Mouse (Mus musculus): ENCODE results near the gene Gm20388.

Gene Gm20388

GRCm38 (mm10) chr8:120408241-120409215 lies 497.9 kb downstream of the Gm20388 start:
- DNase-seq (ENCODE audit: extremely low spot score, low spot score) = no peak

DNA sequence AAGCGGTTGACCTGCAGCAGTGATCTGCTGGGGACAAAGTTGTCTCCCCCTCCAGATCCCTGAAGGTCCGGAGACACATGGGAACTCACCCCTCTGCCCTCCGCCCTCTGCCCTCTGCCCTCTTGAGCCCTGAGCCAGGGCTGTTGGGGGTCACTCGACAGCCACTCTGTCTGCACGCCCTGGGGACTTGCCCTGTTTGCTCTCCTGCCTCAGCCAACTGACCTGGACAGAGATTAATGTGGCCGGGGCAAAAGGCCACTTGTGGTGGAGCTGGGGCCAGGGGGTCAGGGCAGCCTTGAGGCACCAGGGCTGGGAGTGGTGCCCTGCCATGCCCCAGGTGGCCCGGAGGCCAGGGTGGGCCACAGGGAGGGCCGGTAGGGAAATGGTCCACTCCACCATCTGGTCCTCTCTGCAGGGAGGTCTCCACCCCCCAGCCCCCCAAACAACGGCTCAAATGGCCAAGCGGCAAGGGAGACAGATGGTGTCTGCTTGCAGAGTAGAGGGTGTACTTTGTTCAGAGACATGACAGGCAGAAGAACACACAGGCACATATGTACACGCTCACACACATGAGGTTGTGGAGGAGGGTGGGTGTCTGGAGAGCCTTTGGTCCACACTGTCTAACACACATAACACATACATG lies 498.9 kb downstream of the Gm20388 start:
- peak; percentile 75 for DNase-seq (ENCODE audit: extremely low spot score, low spot score)

DNA sequence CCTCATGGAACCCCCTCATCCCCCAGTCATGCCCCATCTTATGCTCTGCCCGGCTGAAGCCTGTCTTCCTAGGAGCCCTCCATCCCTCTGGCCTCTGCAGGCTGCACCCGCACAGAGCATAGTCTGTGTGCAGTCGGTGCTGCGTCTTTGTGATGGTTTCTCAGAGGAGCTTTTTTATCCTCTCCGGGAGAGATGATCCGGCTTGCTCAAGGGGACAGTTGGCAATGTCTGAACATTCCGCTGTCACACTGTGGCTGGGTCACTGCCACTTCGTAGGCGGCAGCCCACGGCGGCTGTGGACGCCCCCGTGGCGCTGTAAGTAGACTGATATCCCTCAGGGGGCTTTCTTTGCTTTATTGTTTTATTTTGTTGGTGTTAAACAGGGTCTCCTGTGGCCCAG lies 500.4 kb downstream of the Gm20388 start:
- no peak for DNase-seq (ENCODE audit: extremely low spot score, low spot score)

- DNase-seq (ENCODE audit: extremely low spot score, low spot score) = no peak
Measured at GRCm38 (mm10) chr8:120411862-120412261, 501.2 kb downstream of the Gm20388 start.

- no peak for DNase-seq (ENCODE audit: extremely low spot score, low spot score)
Measured at GRCm38 (mm10) chr8:120412357-120412756, 501.7 kb downstream of the Gm20388 start.

- DNase-seq (ENCODE audit: extremely low spot score, low spot score) = no peak
Measured at GRCm38 (mm10) chr8:120412911-120413625, 502.4 kb downstream of the Gm20388 start.

DNA sequence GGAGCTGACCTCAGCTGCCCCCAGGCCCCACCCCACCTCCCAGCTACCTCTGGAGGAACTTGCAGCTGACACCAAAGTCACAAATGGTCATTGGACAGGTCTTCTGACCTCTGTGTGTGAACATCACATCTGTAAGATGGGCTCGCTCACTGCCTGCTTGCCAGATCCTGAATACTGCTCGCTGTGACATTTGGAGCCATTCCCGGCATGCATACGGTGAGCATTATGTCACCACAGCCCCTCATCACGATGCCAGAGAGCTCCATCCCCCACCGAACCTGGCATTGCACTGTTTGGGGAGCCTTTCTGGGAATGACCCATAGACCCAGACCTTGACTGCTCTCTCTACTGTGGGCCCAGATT lies 503.0 kb downstream of the Gm20388 start:
- DNase-seq (ENCODE audit: extremely low spot score, low spot score) = no peak

GRCm38 (mm10) chr8:120414216-120414615 lies 503.6 kb downstream of the Gm20388 start:
- no peak for DNase-seq (ENCODE audit: extremely low spot score, low spot score)

DNA sequence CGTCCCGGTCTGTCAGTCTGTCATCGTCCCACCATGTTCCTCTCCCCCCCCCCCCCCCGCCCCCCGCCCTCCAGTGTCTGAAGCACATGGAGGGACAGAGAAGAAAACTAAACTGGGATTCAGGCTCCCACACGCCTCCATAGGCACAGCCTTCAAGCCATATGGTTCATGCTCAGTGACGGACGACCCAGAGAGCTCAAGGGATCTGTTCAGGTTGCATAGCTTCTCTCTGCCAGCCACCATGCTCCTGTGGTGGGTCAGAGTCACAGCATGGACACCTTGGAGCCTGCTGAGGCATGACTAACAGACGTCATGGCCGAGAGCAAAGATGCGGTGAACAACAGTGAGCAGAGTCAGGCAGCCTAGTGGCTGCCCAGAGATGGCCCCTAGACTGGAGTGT lies 504.8 kb downstream of the Gm20388 start:
- no peak for DNase-seq (ENCODE audit: extremely low spot score, low spot score)

GRCm38 (mm10) chr8:120416173-120416521 lies 505.5 kb downstream of the Gm20388 start:
- no peak for DNase-seq (ENCODE audit: extremely low spot score, low spot score)

DNA sequence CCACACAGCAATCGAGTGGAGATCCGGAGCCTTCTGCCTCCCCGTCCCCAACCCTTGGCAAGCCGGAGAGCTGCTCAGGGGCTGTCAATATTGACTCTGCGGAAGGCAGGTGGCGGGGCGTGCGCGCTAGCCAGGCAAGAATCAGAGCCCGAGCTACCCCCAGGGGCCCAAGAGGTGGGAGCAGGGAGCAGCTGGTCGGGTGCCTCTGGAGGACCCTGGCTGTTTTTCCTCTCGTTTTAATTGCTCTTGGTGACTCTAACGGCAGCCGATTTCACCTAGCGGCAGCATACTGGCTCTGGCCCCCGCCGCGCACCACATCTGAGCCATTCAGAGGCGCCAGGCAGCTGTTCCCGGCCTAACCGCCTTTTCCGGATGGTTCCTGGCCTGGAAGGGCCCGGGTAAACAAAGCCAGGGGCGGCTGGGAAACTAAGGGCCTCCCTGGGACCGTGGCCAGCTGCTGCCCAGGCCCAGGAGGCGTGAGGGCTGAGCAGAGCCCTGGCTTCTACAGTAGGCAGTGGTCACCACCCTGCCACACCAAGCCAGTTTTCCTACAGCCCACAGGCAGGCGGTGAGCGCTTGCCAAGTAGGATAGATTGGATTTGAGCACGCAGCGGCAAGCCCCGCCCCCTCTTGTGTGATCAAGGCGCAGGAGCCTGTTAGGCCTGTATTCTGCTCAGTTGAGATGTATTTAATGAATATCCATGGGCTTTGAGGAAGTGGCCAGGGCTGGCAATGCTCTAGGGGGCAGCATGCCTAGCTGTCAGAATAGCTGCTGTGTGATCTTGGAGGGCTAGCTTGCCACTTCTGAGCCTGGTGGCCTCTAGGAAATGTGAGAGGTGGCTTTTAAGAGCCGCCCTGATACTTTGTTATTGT lies 506.1 kb downstream of the Gm20388 start:
- DNase-seq (ENCODE audit: extremely low spot score, low spot score) = peak; percentile 78

DNA sequence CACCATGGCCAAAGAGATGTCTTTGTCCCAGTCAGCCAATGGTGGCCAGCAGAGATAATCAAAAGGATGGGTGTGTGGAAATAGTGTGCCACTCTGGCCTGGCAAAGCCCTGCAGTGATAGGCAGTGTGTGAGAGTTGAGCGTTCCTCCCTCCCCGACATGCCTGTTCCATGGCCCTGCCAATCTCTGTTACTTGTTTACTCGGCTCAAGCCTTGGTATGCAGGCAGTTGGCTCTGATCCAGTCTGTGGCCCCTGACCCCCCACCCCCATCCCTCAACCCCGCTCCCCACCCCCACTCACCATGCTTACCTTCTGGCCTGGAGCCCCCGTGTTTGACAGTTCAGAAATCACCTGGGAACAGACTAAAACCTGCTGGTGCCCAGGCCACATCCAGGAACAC lies 507.5 kb downstream of the Gm20388 start:
- no peak for DNase-seq (ENCODE audit: extremely low spot score, low spot score)

DNA sequence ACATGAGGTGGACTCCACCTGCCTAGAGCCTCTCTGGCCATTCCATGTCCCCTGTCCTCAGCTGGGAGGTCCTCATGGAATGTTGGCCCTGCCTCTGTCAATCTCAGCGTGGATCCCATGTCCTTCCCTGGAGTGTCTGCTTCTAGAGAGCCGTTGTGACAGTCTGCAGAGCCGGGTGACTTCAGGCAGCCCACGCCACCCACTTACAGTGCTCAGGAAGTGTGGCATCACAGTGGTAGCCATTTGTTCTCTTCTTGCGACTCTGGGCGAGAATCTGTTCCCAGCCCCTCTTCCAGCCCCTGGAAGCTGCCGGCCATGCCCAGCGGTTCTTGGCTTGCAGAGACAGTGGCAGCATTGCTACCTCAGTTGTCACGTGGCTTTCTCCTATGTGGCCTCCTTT lies 509.0 kb downstream of the Gm20388 start:
- DNase-seq (ENCODE audit: extremely low spot score, low spot score) = no peak

DNA sequence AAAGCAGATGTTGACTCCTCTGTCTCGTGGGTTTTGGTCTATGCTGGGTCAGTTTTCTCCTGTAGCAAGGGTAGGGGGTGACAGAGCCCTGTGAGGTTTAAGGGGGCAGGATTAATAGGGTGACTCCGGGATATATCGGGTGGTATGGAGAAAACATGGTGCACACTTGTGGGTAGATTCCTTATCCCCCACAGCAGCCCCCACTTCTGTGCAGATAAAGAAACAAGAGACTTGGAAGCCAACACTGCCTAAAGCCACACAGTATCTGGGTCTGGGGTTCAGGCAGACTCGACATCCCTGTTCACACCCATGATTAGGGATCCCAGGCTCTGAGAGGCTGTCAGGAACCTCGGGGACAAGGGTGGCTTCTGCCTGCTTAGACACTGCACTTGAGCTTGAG lies 509.6 kb downstream of the Gm20388 start:
- no peak for DNase-seq (ENCODE audit: extremely low spot score, low spot score)

DNA sequence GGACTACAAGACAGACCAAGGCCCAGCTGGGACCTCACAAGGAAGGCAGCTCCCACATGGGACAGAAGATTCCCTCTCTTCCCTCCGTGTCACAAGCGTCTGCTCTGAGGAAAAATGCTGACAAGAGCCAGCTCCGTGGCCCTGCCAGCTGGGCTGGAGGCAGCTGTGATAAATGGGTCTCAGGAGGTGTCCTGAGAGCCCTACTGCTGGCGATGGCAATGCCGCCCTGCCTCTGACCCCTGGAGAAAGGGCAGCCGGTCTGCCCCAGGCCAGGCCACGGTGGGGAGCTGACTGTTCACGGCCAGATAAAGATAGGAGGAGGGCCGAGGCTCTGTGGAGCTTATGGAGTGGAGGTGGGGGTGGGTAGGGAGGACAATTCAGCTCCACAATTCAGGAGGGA lies 511.0 kb downstream of the Gm20388 start:
- DNase-seq (ENCODE audit: extremely low spot score, low spot score) = peak; percentile 82

- DNase-seq (ENCODE audit: extremely low spot score, low spot score) = no peak
Measured at GRCm38 (mm10) chr8:120422236-120422635, 511.6 kb downstream of the Gm20388 start.

- no peak for DNase-seq (ENCODE audit: extremely low spot score, low spot score)
Measured at GRCm38 (mm10) chr8:120423576-120423975, 512.9 kb downstream of the Gm20388 start.

- no peak for DNase-seq (ENCODE audit: extremely low spot score, low spot score)
Measured at GRCm38 (mm10) chr8:120424829-120425198, 514.2 kb downstream of the Gm20388 start.

DNA sequence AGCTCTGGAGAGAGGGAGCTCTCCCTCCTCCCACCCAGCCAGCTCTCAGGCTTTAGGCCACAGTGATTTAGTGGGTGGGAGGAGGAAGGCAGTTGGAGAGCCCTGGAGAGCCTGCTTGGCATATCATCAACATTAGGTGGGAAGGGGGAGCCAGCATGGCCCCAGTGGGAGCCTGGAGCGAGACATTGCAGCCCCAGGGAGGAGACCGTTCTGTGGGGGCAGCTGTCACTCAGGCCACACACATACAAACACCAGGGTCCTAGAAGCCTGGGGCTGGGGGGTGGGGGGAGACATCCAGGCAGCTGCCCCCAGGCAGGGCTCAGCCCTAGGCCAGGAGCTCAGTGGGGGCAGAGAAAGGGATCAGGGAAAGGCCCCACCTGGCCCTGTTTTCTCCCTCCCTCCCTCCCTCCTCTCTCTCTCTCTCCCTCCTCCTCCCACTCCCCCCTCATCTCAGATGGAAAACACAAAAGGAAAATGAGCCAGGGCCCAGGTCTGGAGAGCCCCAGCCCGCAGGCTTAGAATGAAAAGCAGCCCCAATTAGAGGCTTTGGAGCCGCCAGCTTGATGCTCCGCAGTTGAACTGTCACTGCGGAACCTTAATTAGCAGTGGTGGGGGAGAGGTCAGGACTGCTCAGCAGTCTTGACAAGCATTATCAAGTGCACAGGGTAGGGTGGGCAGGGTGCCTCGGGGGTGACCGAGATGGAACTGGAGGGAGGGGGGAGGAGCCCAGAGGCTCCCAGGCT lies 514.7 kb downstream of the Gm20388 start:
- peak; percentile 60 for DNase-seq (ENCODE audit: extremely low spot score, low spot score)

DNA sequence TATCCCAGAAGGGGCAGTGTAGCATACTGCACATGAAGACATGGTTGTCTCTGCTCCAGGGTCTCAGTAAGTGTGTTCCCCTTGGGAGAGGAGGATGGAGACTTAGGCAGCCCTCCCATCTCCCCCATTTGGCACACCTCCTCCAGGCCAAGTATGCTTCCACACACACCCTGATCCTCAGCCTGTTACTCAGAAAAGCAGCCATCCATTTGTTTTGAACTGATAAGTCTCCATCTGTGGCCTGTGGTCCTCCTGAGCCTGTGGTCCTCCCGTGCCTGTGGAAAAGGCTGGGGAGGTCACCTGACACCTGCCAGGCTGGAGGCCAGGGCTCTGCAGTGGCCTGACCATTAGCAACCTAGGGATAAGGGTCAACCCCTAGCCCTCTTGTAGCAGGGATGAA lies 515.5 kb downstream of the Gm20388 start:
- no peak for DNase-seq (ENCODE audit: extremely low spot score, low spot score)
